Mouse (Mus musculus): ENCODE results near the gene Scgb1b11. TPM values are rescaled to one million over a fixed set of nuclear protein-coding genes. Genes with fewer than 3 reads are reported as not detected.
"Not testable (repeated sequence)": the region's sequence is repeated elsewhere in the genome, so short reads cannot be mapped to it uniquely, and the experiment has no call there.

The Scgb1b11 gene
- not detected in 2 replicates for polyA plus RNA-seq (2012; rRNA removed)

GRCm38 (mm10) chr7:32222540-32222939 is at the start of gene Scgb1b11:
Gene Scgb1b11, plus strand, starts transcription at chr7:32222840.
- not testable (repeated sequence) for H3K27me3 ChIP-seq (ENCODE audit: control insufficient read depth, insufficient read depth, low read length); H3K27ac ChIP-seq (ENCODE audit: insufficient read depth, low read length); H3K4me3 ChIP-seq (ENCODE audit: extremely low read depth, insufficient read depth, insufficient read length); DNase-seq (ENCODE audit: low read depth in 1 of 2, low spot score in 2 of 2); H3K4me1 ChIP-seq (ENCODE audit: control insufficient read depth, insufficient read depth, insufficient read length); H3K36me3 ChIP-seq (ENCODE audit: control insufficient read depth, insufficient read depth, low read length)
- WGBS = no CpG with 5 or more reads among the region's 2 CpGs

- H3K27ac ChIP-seq (ENCODE audit: insufficient read depth, low read length); H3K36me3 ChIP-seq (ENCODE audit: control insufficient read depth, insufficient read depth, low read length); H3K4me1 ChIP-seq (ENCODE audit: control insufficient read depth, insufficient read depth, insufficient read length); H3K4me3 ChIP-seq (ENCODE audit: extremely low read depth, insufficient read depth, insufficient read length); H3K27me3 ChIP-seq (ENCODE audit: control insufficient read depth, insufficient read depth, low read length); DNase-seq (ENCODE audit: low read depth in 1 of 2, low spot score in 2 of 2): not testable (repeated sequence)
- 91% methylated on average over 2 of the region's 2 CpGs for WGBS
Observed at GRCm38 (mm10) chr7:32211045-32211444, 11.6 kb upstream of the Scgb1b11 start, which contains the start of gene Scgb2b11. Gene Scgb2b11, minus strand, starts transcription at chr7:32211145.

Other genes starting within 250 kb of the Scgb1b11 start
- gene Scgb1b10, start 122.0 kb upstream of the Scgb1b11 start, polyA plus RNA-seq (2012; rRNA removed) = not detected in 2 replicates
- gene Scgb2b11, start 11.7 kb upstream of the Scgb1b11 start, polyA plus RNA-seq (2012; rRNA removed) = not detected in 2 replicates
- gene Scgb2b12, start 104.4 kb downstream of the Scgb1b11 start, polyA plus RNA-seq (2012; rRNA removed) = not detected in 2 replicates
- not detected in 2 replicates for gene Scgb1b12, start 111.3 kb downstream of the Scgb1b11 start, polyA plus RNA-seq (2012; rRNA removed)
- gene Scgb1b29, start 218.7 kb downstream of the Scgb1b11 start, polyA plus RNA-seq (2012; rRNA removed) = not detected in 2 replicates

Measured in spleen, adult 2 months (tissue).